Mouse (Mus musculus) heart, adult 2 months (tissue): Measurements from ENCODE around the gene Aup1. TPM values are rescaled to one million over a fixed set of nuclear protein-coding genes. Genes with fewer than 3 reads are reported as not detected.
A peak's percentile ranks its signal among the peaks of the same experiment; 100 is the strongest.

Experiments used
- DNase-seq, 2 experiments: peaks; one replicate each; pipeline ENCODE4 v3.0.0; 2021
- H3K27ac ChIP-seq: fragments of 200-600 bp; 2 replicates; pipeline ENCODE4 v1.8.1; 2022
- H3K27me3 ChIP-seq: fragments of 200-500 bp; 2 replicates; pipeline ENCODE4 v1.6.1; 2012; ENCODE audit warnings: mild to moderate bottlenecking, low read length, inconsistent platforms, mixed read lengths; ENCODE audit not compliant: control insufficient read depth, insufficient read depth
- H3K36me3 ChIP-seq: fragments of 200-500 bp; 2 replicates; pipeline ENCODE4 v1.6.1; 2012; ENCODE audit warnings: low read length, inconsistent platforms; ENCODE audit not compliant: control insufficient read depth, insufficient read depth
- H3K4me1 ChIP-seq: fragments of 200-500 bp; 2 replicates; pipeline ENCODE4 v1.6.1; 2011; ENCODE audit warnings: low read length; ENCODE audit not compliant: control insufficient read depth, insufficient read depth
- H3K4me3 ChIP-seq: fragments of 200-600 bp; 2 replicates; pipeline ENCODE4 v1.8.1; 2022
- H3K79me2 ChIP-seq: fragments of 200-500 bp; replicated peaks from 2 replicates; pipeline ENCODE4 v1.6.1; 2012; ENCODE audit warnings: mild to moderate bottlenecking, inconsistent platforms, low read length, moderate library complexity, mixed read lengths; ENCODE audit not compliant: control insufficient read depth, insufficient read depth
- H3K9ac ChIP-seq: fragments of 200-500 bp; 2 replicates; pipeline ENCODE4 v1.6.1; 2012; ENCODE audit warnings: low read depth, mild to moderate bottlenecking, control low read depth, inconsistent platforms, low read length, mixed read lengths
- CTCF ChIP-seq: fragments of 200-600 bp; IDR thresholded peaks from 2 replicates; pipeline ENCODE4 v1.8.1; 2022; ENCODE audit warnings: antibody characterized with exemption, mild to moderate bottlenecking, moderate library complexity
- EP300 ChIP-seq: fragments of 200-500 bp; IDR thresholded peaks from 2 replicates; pipeline ENCODE4 v1.6.1; 2011; ENCODE audit warnings: low read depth, low read length, control low read depth; ENCODE audit not compliant: insufficient read depth
- POLR2A ChIP-seq: fragments of 200-500 bp; IDR thresholded peaks from 2 replicates; pipeline ENCODE4 v1.6.1; 2011; ENCODE audit warnings: mild to moderate bottlenecking, low read depth, low read length, control low read depth; ENCODE audit not compliant: insufficient read depth
- whole genome bisulfite sequencing: fragments of 180-500 bp; shearing (Covaris S2); methylation state at CpG from one replicate; pipeline ENCODE4 v1.1.7; 2018; 5-methylcytosine and 5-hydroxymethylcytosine counted together
- intact Hi-C: fragments of 180-260 bp; cut with DNase I; formaldehyde crosslinking; loops from one replicate; pipeline ENCODE4 v1.15.1; 2025
- long read RNA-seq: library from polyadenylated mRNA; stranded (forward); transcript quantifications from one replicate; pipeline ENCODE4 v2.0.0, GENCODE M21; 2021
- polyA plus RNA-seq: library from polyadenylated mRNA; depleted of rRNA; stranded (reverse); fragments of >200 nt; gene quantifications from 2 replicates; pipeline ENCODE4 v1.2.3, GENCODE M21; 2012; rRNA removed
- total RNA-seq, 2 experiments: library from RNA; stranded (reverse); gene quantifications; 2 replicates each; pipeline ENCODE4 v1.2.3; 2021

The Aup1 gene
- total RNA-seq, result 10 to 100 TPM; 70.9 to 87.0 TPM
- polyA plus RNA-seq, result 148 and 178 TPM in 2 replicates
- long read RNA-seq, transcript Aup1-201 (12 exons, 1,769 nt), result major isoform, 29 of 39 reads
- long read RNA-seq, partial matches to known transcripts, result 1 of 39 reads
- long read RNA-seq, other reads (novel, unspliced or antisense), result 6 of 39 reads

DNA sequence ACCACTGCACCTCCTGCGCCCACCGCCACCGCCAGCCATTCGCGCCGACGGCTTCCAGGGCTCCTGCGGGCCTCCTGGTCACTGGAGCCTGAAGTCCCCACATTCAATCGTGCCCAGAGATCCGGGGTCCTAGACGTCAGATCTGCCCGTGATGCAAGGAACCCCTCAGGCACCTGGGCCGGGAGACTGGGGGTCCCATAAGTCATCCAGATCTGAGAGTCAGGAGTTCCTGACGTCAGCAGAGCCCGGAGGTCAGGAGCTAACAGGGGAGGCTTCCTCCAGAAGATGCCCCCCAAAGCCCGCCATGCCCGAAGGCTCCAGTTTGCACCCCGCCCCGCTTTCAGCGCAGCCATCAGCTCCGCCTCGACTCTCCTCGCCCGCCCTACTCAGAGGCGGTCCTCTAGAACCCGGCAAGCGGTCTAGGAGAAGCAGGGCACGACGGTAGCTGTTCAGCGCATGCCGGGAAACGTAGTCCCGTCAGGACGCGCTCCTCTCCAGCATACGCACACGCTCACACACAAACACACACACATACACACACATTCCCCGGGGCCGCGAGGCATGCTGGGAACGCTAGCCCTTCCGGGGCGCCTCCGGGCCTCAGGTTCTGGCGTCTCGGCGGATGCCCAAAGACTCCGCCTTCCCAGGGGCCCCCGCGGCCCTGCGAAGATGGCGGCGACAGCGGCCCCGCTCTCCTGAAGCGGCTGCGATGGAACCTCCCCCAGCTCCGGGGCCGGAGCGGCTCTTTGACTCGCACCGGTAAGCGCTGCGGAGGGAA is at the start of gene Aup1:
Gene Aup1, plus strand, starts transcription at position 448 of the 778 bp plus-strand sequence.
- peak within 1 kb of the TSS; percentile 93 for H3K27ac ChIP-seq
- H3K4me3 ChIP-seq, result peak within 1 kb of the TSS; percentile 88
- TF ChIP-seq EP300 (peak; percentile 90), CTCF (no peak), POLR2A (peak; percentile 75)
- intact Hi-C loops, result loop anchor here (1.0 to 2.0 kb wide), 3 partner anchors 23 to 57 kb away; partner anchors contain the start of genes Mrpl53 and Pcgf1
- WGBS, result under 1% methylated on average over 64 of the region's 64 CpGs
- H3K9ac ChIP-seq, result peak within 1 kb of the TSS; percentile 92
- DNase-seq, result peak; percentile 97 to 98
- peaks cover 8% of the 10 kb centered on the region for H3K4me1 ChIP-seq
- H3K79me2 ChIP-seq, result no peaks in the 10 kb centered on the region; the same call in 1 of the 2 replicates
- H3K36me3 ChIP-seq, result no peaks in the 10 kb centered on the region
- no peaks in the 10 kb centered on the region for H3K27me3 ChIP-seq

GRCm38 (mm10) chr6:83004872-83005271 is 49.4 kb upstream of the Aup1 start:
- intact Hi-C loops, result no loop called here
- H3K27me3 ChIP-seq, result no peaks in the 10 kb centered on the region
- DNase-seq, result peak in 1 of 2 experiments; percentile 67
- H3K27ac ChIP-seq, result no peak overlapping the region
- H3K4me3 ChIP-seq, result no peak overlapping the region
- no peaks in the 10 kb centered on the region for H3K79me2 ChIP-seq
- H3K4me1 ChIP-seq, result peaks cover 1% of the 10 kb centered on the region; the same call in 1 of the 2 replicates
- 33% methylated on average over 7 of the region's 7 CpGs for WGBS
- peak; percentile 33; the same call in 1 of the 2 replicates for TF ChIP-seq EP300
- no peak for TF ChIP-seq POLR2A
- H3K36me3 ChIP-seq, result no peaks in the 10 kb centered on the region
- no peak overlapping the region for H3K9ac ChIP-seq

DNA sequence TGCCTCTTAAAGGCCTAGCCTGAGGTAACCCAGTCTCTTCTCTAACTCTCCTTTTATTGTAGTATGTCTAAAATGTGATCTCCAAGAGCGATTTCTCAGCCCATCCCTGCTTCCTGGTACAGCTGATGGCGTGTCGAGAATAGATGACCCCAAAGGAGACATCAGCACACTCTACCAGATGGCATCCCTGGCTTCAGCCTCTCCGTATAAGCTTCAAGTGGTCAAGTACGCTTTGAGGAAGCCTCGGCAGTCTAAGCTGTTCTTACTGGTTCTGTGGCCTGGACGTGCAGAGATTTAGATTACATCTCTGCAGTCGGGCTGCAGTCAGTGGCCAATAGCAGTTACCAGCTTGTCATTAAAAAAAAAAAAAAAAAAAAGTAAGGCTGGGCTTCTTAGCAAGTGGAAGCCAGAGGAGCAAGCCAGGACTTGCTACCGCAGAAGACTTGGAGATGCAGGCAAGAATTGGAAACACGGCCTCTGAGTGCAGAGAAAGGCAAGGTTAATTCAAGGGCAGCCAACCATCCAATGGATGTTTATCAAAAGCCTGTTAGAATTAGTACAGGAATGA is 48.8 kb upstream of the Aup1 start:
- no peaks in the 10 kb centered on the region for H3K36me3 ChIP-seq
- H3K9ac ChIP-seq, result no peak overlapping the region
- intact Hi-C loops, result no loop called here
- no peaks in the 10 kb centered on the region for H3K27me3 ChIP-seq
- H3K79me2 ChIP-seq, result no peaks in the 10 kb centered on the region
- TF ChIP-seq POLR2A (no peak), CTCF (no peak), EP300 (no peak)
- no peak overlapping the region for H3K4me3 ChIP-seq
- WGBS, result 86% methylated on average over 10 of the region's 10 CpGs
- H3K4me1 ChIP-seq, result peaks cover 3% of the 10 kb centered on the region; the same call in 1 of the 2 replicates
- DNase-seq, result no peak
- H3K27ac ChIP-seq, result no peak overlapping the region

- peaks cover 3% of the 10 kb centered on the region; the same call in 1 of the 2 replicates for H3K4me1 ChIP-seq
- no peaks in the 10 kb centered on the region for H3K27me3 ChIP-seq
- intact Hi-C loops, result no loop called here
- DNase-seq, result no peak
- H3K9ac ChIP-seq, result no peak overlapping the region
- H3K4me3 ChIP-seq, result no peak overlapping the region
- H3K27ac ChIP-seq, result no peak overlapping the region
- 83% methylated on average over 6 of the region's 6 CpGs for WGBS
- TF ChIP-seq POLR2A (no peak), EP300 (no peak), CTCF (no peak)
- no peaks in the 10 kb centered on the region for H3K36me3 ChIP-seq
- no peaks in the 10 kb centered on the region for H3K79me2 ChIP-seq
These were observed 48.2 kb upstream of the Aup1 start for GRCm38 (mm10) chr6:83006114-83006513.

DNA sequence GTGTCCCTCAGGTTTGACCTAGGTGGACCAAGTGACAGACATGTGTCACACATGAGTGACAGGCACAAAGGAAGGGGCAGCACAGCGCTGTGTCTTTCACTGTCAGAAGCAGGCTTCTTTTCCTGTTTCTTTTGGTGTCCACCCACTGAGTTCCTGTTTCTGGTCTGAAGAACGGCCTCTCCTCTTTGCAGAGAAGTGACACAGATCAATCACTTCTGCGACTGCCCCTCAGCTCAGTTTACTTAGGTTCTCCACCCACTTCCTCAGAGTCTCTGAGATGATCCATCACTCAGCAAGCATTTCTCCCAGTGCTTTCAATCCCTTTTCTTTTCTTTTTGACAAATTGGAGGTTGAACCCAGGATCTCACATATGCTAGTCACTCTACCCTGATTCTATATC is 45.7 kb upstream of the Aup1 start:
- no peak for DNase-seq
- intact Hi-C loops, result no loop called here
- peaks cover 3% of the 10 kb centered on the region; the same call in 1 of the 2 replicates for H3K4me1 ChIP-seq

DNA sequence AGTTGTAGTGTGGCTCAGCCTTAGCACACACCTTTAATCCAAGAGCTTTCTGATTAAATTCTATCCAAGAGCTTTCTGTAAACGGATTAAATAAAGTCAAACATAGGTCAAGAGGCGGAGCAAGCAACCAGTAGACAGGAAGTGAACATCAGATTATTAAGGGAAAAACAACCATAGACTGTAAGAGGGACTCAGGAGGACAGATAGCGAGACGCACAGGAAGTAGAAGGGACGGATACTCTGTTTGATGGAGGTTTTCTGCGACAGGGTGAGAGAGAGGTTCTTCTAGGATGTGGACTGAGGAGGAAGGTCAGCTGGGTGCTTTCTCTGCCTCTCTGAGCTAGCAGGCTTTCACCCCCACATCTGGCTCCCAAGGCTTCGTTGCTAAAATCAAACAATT is 44.3 kb upstream of the Aup1 start:
- no peak overlapping the region for H3K27ac ChIP-seq
- no peaks in the 10 kb centered on the region for H3K27me3 ChIP-seq
- no peaks in the 10 kb centered on the region for H3K79me2 ChIP-seq
- no peak overlapping the region for H3K9ac ChIP-seq
- no peaks in the 10 kb centered on the region for H3K36me3 ChIP-seq
- WGBS, result 24% methylated on average over 7 of the region's 7 CpGs
- DNase-seq, result no peak
- TF ChIP-seq EP300, result no peak
- no peak for TF ChIP-seq CTCF
- no peak for TF ChIP-seq POLR2A
- intact Hi-C loops, result no loop called here
- peaks cover 3% of the 10 kb centered on the region; the same call in 1 of the 2 replicates for H3K4me1 ChIP-seq
- H3K4me3 ChIP-seq, result no peak overlapping the region

More for the DNA sequence above, 45.7 kb upstream of the Aup1 start:
- Histone ChIP-seq H3K36me3 (no peaks in the 10 kb centered on the region), H3K27me3 (no peaks in the 10 kb centered on the region), H3K79me2 (no peaks in the 10 kb centered on the region), H3K27ac (no peak overlapping the region), H3K4me3 (no peak overlapping the region), H3K9ac (no peak overlapping the region)
- no peak for TF ChIP-seq EP300
- no peak for TF ChIP-seq POLR2A
- no peak for TF ChIP-seq CTCF
- WGBS, result 44% methylated on average over 3 of the region's 3 CpGs
